Mouse (Mus musculus) liver, embryonic 15.5 days (tissue): ENCODE data around the gene Trim44. TPM values are rescaled to one million over a fixed set of nuclear protein-coding genes. Genes with fewer than 3 reads are reported as not detected.

Source experiments
- ATAC-seq: fragments of 200-750 bp; cut with Nextera tagmentation; 2 replicates; pipeline ENCODE4 v1.8.0; 2017; ENCODE audit warnings: moderate number of reproducible peaks, mild to moderate bottlenecking, moderate library complexity; ENCODE audit not compliant: insufficient read depth
- H3K27ac ChIP-seq: fragments of 300-500 bp; sonication (generic); replicated peaks from 2 replicates; pipeline ENCODE4 v1.5.1; 2015; ENCODE audit warnings: mild to moderate bottlenecking, inconsistent platforms
- H3K27me3 ChIP-seq: fragments of 300-500 bp; sonication (generic); 2 replicates; pipeline ENCODE4 v1.6.1; 2015; ENCODE audit warnings: mild to moderate bottlenecking, inconsistent platforms
- H3K36me3 ChIP-seq: fragments of 300-500 bp; sonication (generic); replicated peaks from 2 replicates; pipeline ENCODE4 v1.6.1; 2015; ENCODE audit warnings: moderate library complexity, mild to moderate bottlenecking, inconsistent platforms
- H3K4me1 ChIP-seq: fragments of 300-500 bp; sonication (generic); replicated peaks from 2 replicates; pipeline ENCODE4 v1.6.1; 2015; ENCODE audit warnings: inconsistent platforms
- H3K4me2 ChIP-seq: fragments of 300-500 bp; sonication (generic); 2 replicates; pipeline ENCODE4 v1.6.1; 2015; ENCODE audit warnings: moderate library complexity, mild to moderate bottlenecking, inconsistent platforms
- H3K4me3 ChIP-seq: fragments of 300-500 bp; sonication (generic); replicated peaks from 2 replicates; pipeline ENCODE4 v1.5.1; 2015; ENCODE audit warnings: mild to moderate bottlenecking, inconsistent platforms
- H3K9ac ChIP-seq: fragments of 300-500 bp; sonication (generic); 2 replicates; pipeline ENCODE4 v1.6.1; 2015; ENCODE audit warnings: moderate library complexity, mild to moderate bottlenecking, inconsistent platforms
- H3K9me3 ChIP-seq: fragments of 300-500 bp; sonication (generic); replicated peaks from 2 replicates; pipeline ENCODE4 v1.6.1; 2016; ENCODE audit warnings: inconsistent platforms
- WGBS: fragments of 180-500 bp; shearing (Covaris S2); methylation state at CpG from one replicate; pipeline ENCODE4 v1.1.7; 2015; ENCODE audit warnings: mixed read lengths; ENCODE audit not compliant: insufficient replicate concordance; 5-methylcytosine and 5-hydroxymethylcytosine counted together
- polyA plus RNA-seq: library from polyadenylated mRNA; unstranded; fragments of >200 nt; fragmentation: Nextera tagmentation; extraction: Ambion mirVana; gene quantifications from 2 replicates; pipeline ENCODE4 v1.2.1, GENCODE M21; 2015

Trim44 gene
- polyA plus RNA-seq = 6.2 and 6.4 TPM in 2 replicates

DNA sequence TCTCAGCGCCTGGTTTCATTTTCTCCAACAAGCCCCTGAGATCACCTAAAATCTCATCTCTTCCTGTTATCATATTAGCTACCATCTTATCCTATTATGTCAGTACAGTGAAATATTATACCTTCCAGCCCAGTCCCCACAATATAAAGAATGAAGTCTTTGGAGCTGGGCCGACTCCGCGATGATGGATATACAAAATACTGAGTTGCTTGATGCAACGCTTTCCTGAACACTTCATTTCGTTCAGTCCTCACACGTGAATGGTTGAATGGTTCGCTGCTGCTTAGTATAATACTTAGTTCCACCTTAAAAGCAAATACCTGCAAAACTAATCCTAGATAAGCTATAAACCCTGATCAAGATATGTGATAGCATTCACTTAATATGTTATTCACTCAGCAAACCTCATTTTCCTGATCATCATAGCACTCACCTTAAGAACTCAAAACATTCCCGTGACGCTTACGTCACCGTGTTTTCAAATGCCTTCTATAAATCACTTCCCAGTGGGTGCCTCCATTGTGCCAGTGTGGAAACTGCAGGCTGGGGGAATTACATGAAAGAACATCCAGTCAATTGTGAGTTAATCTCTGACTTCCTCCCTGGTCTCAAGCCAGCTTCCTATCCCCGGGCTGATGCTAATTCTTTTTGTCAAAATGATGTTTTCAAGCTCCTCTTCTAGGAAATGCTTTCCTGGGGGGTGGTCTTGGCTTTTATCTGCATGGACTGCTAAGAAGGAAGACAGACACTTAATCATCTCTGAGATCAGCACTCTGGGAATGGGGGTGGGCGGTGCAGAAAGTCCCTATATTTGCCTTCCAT lies at the start of gene Trim44:
TSS of gene Trim44 (minus strand) at position 466 of the 822 bp plus-strand sequence.
- Histone ChIP-seq H3K4me3 (no peak within 1 kb of the TSS), H3K4me2 (no peak within 1 kb of the TSS)

DNA sequence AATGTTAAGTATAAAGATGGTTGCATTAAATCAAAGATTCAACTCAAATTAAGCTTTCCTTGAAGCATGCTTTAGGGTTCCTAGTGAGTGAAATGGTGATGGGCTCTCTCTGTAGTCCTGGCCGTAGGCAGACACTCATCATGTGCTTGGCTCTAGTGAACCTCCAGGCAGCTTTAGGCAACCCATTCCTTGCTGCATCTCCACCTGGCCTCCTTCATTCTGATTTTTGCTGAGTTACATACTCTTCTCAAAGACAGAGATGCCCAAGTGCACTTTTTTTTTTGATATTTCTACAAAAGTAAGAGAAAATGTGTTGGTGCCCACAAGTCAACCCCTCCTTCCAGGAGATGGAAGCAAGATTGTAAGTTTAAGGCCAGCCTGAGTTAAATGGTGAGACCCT lies 47.5 kb upstream of the Trim44 start:
- Histone ChIP-seq H3K27me3 (peaks cover 46% of the 10 kb centered on the region), H3K9ac (no peak overlapping the region), H3K4me3 (no peak overlapping the region), H3K27ac (no peak overlapping the region), H3K9me3 (no peaks in the 10 kb centered on the region), H3K4me1 (peaks cover 13% of the 10 kb centered on the region), H3K4me2 (no peak overlapping the region), H3K36me3 (no peaks in the 10 kb centered on the region)
- WGBS = 53% methylated on average over 1 of the region's 1 CpGs
- no peak for ATAC-seq

More for the DNA sequence above, at the start of gene Trim44:
- no peaks in the 10 kb centered on the region for H3K9me3 ChIP-seq
- H3K9ac ChIP-seq = no peak within 1 kb of the TSS
- no peaks in the 10 kb centered on the region for H3K27me3 ChIP-seq
- no peak within 1 kb of the TSS for H3K27ac ChIP-seq
- no peaks in the 10 kb centered on the region for H3K4me1 ChIP-seq
- ATAC-seq = no peak
- H3K36me3 ChIP-seq = no peaks in the 10 kb centered on the region
- 46% methylated on average over 14 of the region's 14 CpGs for WGBS

DNA sequence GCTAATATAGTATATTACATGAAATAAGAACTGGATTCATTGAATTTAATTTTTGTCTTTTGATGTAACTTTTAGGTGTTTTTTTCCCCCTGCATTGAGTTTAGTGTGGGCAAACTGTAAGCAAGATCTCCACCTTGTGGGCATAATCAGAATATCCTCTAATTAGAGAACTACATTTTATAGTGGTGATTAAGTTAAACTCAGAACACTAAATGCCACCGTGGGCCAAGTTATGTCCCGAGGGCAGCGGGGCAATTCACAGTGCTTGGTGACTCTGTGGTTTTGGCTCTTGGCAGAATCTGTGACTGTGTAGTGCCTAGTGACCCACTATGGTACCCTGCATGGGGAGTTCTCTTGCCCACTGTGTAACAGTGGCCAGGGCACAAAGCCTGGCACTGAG lies 45.8 kb upstream of the Trim44 start:
- H3K27ac ChIP-seq = no peak overlapping the region
- H3K36me3 ChIP-seq = no peaks in the 10 kb centered on the region
- H3K9ac ChIP-seq = no peak overlapping the region
- H3K27me3 ChIP-seq = peaks cover 62% of the 10 kb centered on the region
- no peaks in the 10 kb centered on the region for H3K9me3 ChIP-seq
- H3K4me1 ChIP-seq = peaks cover 13% of the 10 kb centered on the region
- WGBS = 23% methylated on average over 3 of the region's 3 CpGs
- H3K4me3 ChIP-seq = no peak overlapping the region
- no peak overlapping the region for H3K4me2 ChIP-seq
- ATAC-seq = no peak

DNA sequence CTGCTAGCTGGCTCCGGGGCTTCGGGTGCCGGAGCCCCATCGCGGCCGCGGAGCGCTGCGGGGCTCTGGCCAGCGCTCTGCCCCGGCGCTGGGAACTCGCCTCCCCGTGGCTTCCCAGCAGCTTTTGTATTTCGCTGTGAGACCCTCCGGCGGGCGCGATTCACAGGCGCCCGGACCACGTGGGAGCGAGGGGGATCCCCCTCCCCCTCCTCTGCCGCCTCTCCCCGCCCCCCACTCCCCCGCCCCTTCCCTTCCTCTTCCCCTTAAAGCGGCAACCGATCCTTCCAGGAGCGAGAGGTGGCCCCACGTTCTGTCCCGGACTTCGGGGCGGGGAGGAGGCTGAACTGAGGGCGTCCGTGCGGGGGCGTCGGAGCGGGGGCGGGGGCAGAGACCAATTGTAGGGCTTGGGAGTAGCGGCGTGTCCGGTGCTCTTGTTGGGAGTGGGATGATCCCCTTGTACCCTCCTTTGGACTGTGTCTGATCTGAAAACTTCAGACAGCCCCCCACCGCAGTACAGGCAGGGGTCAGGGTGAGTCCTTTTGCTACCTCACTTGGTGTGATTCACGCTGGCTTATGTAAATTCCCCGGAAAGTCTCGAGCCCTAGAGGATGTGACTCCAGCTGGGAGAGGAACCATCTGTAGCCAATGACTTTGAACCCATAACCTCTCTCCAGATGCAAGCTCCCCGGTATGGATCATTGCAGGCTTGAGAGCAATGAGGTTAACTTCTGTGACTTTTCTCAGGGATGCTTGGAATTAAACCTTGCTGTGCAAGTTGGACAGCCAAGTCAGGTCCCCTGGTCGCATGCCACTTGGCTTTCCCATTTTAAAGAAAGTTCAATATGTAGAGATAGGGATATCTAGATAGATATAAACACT lies 44.3 kb upstream of the Trim44 start, which contains the start of gene Fjx1:
TSS of gene Fjx1 (minus strand) at position 829 of the 879 bp plus-strand sequence.
- Histone ChIP-seq H3K27me3 (peaks cover 72% of the 10 kb centered on the region), H3K9ac (peak within 1 kb of the TSS; percentile 35; the same call in 1 of the 2 replicates), H3K4me3 (peak within 1 kb of the TSS; percentile 55), H3K9me3 (no peaks in the 10 kb centered on the region), H3K4me1 (peaks cover 13% of the 10 kb centered on the region), H3K36me3 (no peaks in the 10 kb centered on the region), H3K27ac (no peak within 1 kb of the TSS), H3K4me2 (peak within 1 kb of the TSS; percentile 78)
- peak; percentile 17; the same call in 1 of the 2 replicates for ATAC-seq
- under 1% methylated on average over 47 of the region's 49 CpGs for WGBS

DNA sequence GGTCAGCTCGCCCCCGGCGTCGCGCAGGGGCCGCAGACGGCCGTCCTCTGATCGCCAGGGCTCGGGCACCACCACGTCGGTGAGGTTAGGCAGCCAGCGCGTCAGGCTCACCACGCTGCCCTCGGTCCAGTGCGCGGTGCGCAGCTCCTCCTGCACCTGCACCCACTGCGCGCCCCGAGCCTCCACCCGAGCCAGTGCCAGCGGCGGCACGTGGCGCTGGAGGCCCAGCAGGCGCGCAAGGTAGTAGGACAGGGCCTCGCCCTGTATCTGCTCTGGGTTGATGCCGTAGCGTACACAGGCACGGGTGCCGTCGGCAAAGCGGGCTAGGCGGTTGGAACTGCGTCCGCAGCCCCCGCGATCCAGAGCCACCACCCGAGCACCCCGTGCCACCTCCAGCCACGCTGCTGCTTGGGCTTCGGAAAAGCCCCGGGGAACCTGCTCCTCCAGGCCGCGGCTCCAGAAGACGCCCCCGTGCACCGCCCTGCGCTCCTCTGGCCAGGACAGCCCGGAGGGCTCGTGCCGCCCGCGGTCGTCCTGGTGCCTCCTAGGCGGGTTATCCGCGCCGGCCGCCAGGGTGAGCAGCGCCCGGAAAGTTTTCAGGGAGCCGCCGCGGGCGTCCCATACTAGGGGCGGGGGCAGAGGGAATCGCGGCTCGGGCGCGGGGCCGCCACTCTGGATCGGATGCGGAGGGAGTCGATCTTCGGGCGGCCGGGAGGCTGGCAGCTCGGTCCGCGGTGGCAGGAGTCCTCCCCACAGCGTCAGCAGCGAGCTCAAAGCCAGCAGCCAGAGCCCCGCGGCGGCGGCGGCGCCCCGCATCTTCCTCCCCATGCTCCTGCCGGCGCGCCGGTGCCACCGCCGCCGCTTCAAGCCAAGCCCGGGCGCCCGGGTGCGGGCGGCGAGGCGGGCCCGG lies 43.4 kb upstream of the Trim44 start:
- H3K27me3 ChIP-seq = peaks cover 72% of the 10 kb centered on the region
- H3K27ac ChIP-seq = no peak overlapping the region
- WGBS = under 1% methylated on average over 101 of the region's 109 CpGs
- peak; percentile 37; the same call in 1 of the 2 replicates for ATAC-seq
- peak overlapping the region; percentile 55 for H3K4me3 ChIP-seq
- peak overlapping the region; percentile 35; the same call in 1 of the 2 replicates for H3K9ac ChIP-seq
- H3K9me3 ChIP-seq = no peaks in the 10 kb centered on the region
- peak overlapping the region; percentile 78 for H3K4me2 ChIP-seq
- H3K4me1 ChIP-seq = peaks cover 13% of the 10 kb centered on the region
- H3K36me3 ChIP-seq = no peaks in the 10 kb centered on the region

DNA sequence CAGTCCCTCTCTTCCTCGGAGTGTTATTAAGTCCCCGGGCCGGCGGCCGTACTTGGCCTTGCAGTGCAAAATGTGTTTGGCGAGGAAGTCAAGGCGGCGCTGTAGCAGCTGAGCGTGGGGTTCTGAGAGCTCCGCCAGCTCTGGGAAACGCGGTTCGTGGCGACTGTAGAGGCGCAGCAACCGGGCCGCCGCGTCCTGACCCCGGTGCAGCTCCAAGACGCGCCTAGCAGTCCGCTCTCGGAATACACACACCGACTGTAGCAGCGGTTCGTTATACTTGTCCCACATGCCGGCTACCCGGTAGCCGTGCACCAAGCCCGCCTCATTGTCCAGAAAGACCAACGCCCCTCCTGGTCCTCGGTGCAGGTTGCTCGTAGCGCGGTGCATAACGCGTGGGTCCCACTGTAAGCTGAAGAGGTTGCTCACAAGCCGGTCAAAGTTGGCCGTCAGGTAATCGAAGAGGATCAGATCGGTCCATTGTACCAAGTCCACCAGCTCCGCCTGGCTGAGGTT lies 42.7 kb upstream of the Trim44 start:
- WGBS = under 1% methylated on average over 43 of the region's 43 CpGs
- Histone ChIP-seq H3K4me3 (peak overlapping the region; percentile 55), H3K4me1 (peaks cover 13% of the 10 kb centered on the region), H3K27ac (no peak overlapping the region), H3K9ac (no peak overlapping the region), H3K4me2 (peak overlapping the region; percentile 78), H3K9me3 (no peaks in the 10 kb centered on the region), H3K27me3 (peaks cover 72% of the 10 kb centered on the region), H3K36me3 (no peaks in the 10 kb centered on the region)
- ATAC-seq = no peak

DNA sequence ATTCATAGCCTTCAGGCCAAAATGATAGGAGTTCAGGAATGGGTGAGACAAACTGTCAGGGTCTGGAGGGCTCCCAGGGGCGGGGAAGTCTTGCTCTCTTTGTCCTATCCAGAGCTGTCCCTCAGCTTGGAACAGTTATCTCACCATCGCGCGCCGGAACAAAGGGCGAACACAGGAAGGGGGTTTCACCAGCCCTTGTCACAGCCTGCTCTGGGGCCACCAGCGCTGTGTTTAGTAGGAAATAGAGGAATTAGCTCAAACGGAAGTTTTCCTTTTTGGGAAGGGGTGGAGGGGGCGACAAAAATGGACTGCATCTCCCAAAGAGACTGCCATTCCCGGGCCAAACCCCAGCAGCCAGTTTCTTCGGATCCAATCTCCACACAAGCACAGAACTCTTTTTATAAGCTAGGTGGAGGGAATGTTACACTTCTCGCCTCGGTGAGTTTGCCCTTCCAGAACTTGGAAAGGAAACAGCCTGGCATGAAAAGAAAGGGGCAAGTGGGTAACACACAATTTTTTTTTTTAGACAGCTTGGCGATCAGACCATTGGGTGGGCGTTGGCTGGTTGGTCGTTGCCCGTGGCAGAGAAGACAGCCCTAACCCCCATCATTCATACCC lies 42.1 kb upstream of the Trim44 start:
- Histone ChIP-seq H3K4me2 (peak overlapping the region; percentile 78), H3K9me3 (no peaks in the 10 kb centered on the region), H3K36me3 (no peaks in the 10 kb centered on the region), H3K9ac (no peak overlapping the region), H3K4me1 (peaks cover 13% of the 10 kb centered on the region), H3K27me3 (peaks cover 67% of the 10 kb centered on the region), H3K4me3 (peak overlapping the region; percentile 55), H3K27ac (no peak overlapping the region)
- WGBS = under 1% methylated on average over 17 of the region's 17 CpGs
- no peak for ATAC-seq

DNA sequence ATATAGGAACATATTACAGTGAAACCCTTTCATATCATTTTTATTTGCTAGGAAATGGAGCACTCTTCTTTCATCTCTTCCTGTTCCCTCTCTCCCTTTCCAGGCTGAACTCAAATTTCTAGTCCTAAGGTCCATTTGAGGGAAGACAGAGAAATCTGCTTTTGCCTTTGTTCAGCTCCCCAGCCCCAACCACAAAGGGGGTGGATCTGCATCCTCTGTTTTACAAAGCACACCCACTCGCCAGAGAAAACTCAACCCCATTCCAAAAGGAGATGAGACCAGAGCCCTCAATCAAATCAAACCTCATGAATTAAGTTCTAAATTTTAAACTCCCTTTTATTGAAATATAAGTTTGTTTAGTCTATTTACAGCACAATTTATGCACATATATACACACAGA lies 41.4 kb upstream of the Trim44 start:
- Histone ChIP-seq H3K4me2 (no peak overlapping the region), H3K27ac (no peak overlapping the region), H3K4me3 (no peak overlapping the region), H3K36me3 (no peaks in the 10 kb centered on the region), H3K9ac (no peak overlapping the region), H3K27me3 (peaks cover 60% of the 10 kb centered on the region), H3K9me3 (no peaks in the 10 kb centered on the region), H3K4me1 (peaks cover 13% of the 10 kb centered on the region)
- 32% methylated on average over 1 of the region's 1 CpGs for WGBS
- ATAC-seq = no peak

DNA sequence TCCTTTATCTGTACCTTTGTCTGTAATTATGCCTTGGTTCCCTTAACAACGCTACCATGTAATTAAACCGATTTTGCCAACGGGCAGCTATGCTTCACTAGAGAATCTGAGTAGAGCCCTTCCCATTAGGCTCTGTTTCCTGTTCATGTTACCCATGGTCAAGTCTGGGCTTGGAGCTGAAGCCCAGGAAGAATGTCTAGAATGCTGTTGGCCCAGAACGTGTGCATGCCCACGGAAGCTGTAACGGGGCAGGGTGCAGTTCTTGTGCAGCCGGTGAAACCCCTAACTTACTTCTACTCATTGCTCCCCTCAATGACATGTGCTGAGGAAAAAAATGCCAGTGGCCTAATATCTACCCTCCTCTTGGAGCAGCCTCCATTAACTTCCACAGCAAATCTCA lies 40.2 kb upstream of the Trim44 start:
- peaks cover 13% of the 10 kb centered on the region for H3K4me1 ChIP-seq
- H3K4me2 ChIP-seq = no peak overlapping the region
- H3K9ac ChIP-seq = no peak overlapping the region
- 77% methylated on average over 7 of the region's 7 CpGs for WGBS
- ATAC-seq = no peak
- no peaks in the 10 kb centered on the region for H3K36me3 ChIP-seq
- H3K9me3 ChIP-seq = no peaks in the 10 kb centered on the region
- no peak overlapping the region for H3K27ac ChIP-seq
- no peak overlapping the region for H3K4me3 ChIP-seq
- peaks cover 52% of the 10 kb centered on the region for H3K27me3 ChIP-seq

DNA sequence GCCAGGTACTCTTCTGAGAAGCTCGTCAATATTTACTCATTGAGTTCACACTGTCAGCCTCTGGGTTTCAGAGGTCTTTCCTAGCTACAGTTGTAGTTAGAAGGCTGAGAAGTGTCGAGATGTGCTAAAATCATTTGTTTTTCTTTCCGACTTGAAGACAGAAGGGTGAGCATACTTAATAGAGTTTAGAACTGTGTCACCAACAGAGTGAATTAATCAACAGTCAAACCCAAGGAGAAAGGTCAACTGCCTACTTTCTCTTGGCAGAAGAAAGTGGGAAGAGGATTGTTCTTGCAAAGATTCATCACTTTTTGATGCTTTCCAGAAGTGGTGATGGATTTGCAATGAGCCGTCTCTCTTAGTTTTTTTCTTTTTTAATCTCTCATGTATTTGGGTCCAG lies 39.2 kb upstream of the Trim44 start:
- no peak for ATAC-seq
- Histone ChIP-seq H3K4me2 (no peak overlapping the region), H3K9ac (no peak overlapping the region), H3K4me3 (no peak overlapping the region), H3K4me1 (peaks cover 12% of the 10 kb centered on the region), H3K36me3 (no peaks in the 10 kb centered on the region), H3K27ac (no peak overlapping the region), H3K27me3 (peaks cover 43% of the 10 kb centered on the region), H3K9me3 (no peaks in the 10 kb centered on the region)
- 61% methylated on average over 4 of the region's 4 CpGs for WGBS
